Mouse (Mus musculus) cortical plate, adult 2 months (tissue): ENCODE measurements around the gene Pomt2.

Experiments
- CTCF ChIP-seq: fragments of 200-500 bp; IDR thresholded peaks from 2 replicates; pipeline ENCODE4 v1.5.1; 2011; ENCODE audit warnings: mild to moderate bottlenecking, control low read depth, low read length; ENCODE audit not compliant: insufficient read depth; ENCODE audit errors: extremely low read depth
- POLR2A ChIP-seq: fragments of 200-500 bp; IDR thresholded peaks from 2 replicates; pipeline ENCODE4 v1.6.1; 2011; ENCODE audit warnings: mild to moderate bottlenecking, low read length, control low read depth; ENCODE audit not compliant: insufficient read depth; ENCODE audit errors: extremely low read depth

DNA sequence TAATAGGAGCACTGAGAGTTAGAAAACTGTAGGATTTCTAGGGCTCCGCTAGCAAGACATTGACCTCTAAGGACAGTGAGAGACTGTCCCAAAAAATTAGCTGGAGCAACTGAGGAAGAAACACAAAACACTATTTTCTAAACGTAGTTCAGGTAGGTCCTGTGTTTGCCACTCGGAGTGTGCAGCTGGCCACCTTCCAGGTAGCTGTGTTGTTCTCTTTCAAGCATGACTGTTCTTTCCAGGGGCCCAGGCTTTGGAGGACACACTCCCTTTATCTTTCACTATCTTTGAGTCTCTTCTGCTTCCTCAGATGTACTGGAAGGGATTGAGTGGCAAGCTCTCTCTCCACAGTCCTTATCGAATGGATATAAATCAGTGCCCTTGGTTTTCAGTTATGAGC, 44.3 kb downstream of the Pomt2 start:
- TF ChIP-seq CTCF (no peak), POLR2A (no peak)
